Mouse (Mus musculus) neutrophil, adult 59 days (primary cell): ENCODE results near the gene Gm21294. TPM values are rescaled to one million over a fixed set of nuclear protein-coding genes. Genes with fewer than 3 reads are reported as not detected.

Source experiments
- total RNA-seq, 2 experiments: library from RNA; stranded (reverse); gene quantifications; 1 replicate in 1 of 2; 2 replicates in 1 of 2; pipeline ENCODE4 v1.2.4; 2023

Gm21294 gene
- not detected for total RNA-seq

DNA sequence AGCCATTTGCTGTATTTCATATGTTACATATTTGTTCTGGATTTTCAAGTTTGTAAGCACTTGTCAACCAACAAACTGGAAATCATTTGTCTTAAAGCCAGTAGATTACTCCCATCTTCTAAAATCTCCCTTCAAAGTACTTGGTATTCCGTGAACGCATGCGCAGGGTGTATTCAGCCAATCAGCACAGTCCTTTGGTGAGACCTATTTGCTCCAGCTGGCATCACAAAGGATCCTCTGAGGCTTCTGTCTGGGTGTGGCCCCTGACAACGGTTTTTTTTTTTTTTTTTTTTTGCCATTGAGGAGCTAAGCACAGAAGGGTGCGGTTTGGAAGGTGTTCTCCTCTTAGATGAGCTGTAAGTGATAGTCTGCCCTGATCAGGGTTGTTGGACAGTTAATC lies at the start of gene Gm21294:
Gm21294 (plus strand) TSS at position 301 of the 400 bp plus-strand sequence.

